Mouse (Mus musculus) midbrain, embryonic 11.5 days (tissue): ENCODE data around the gene Tenm4. TPM values are rescaled to one million over a fixed set of nuclear protein-coding genes. Genes with fewer than 3 reads are reported as not detected.

Source experiments
- ATAC-seq: fragments of 200-750 bp; cut with Nextera tagmentation; 2 replicates; pipeline ENCODE4 v1.8.0; 2017; ENCODE audit warnings: moderate TSS enrichment, moderate library complexity; ENCODE audit not compliant: low FRiP score
- DNase-seq: peaks from one replicate; pipeline ENCODE4 v3.0.0; 2015; ENCODE audit warnings: low spot score; ENCODE audit errors: missing footprints
- H3K27ac ChIP-seq: fragments of 300-500 bp; sonication (generic); 2 replicates; pipeline ENCODE4 v1.5.1; 2014; ENCODE audit warnings: low read depth, low read length
- H3K27me3 ChIP-seq: fragments of 300-500 bp; sonication (generic); 2 replicates; pipeline ENCODE4 v1.6.1; 2014; ENCODE audit warnings: mild to moderate bottlenecking, low read length, moderate library complexity, mixed read lengths; ENCODE audit not compliant: control insufficient read depth, insufficient read depth
- H3K36me3 ChIP-seq: fragments of 300-500 bp; sonication (generic); 2 replicates; pipeline ENCODE4 v1.6.1; 2014; ENCODE audit warnings: mild to moderate bottlenecking, low read length, moderate library complexity, mixed read lengths; ENCODE audit not compliant: control insufficient read depth, insufficient read depth
- H3K4me1 ChIP-seq: fragments of 300-500 bp; sonication (generic); 2 replicates; pipeline ENCODE4 v1.6.1; 2014; ENCODE audit warnings: low read length; ENCODE audit not compliant: control insufficient read depth, insufficient read depth
- H3K4me2 ChIP-seq: fragments of 300-500 bp; sonication (generic); 2 replicates; pipeline ENCODE4 v1.6.1; 2014; ENCODE audit warnings: mild to moderate bottlenecking, moderate library complexity
- H3K4me3 ChIP-seq: fragments of 300-500 bp; sonication (generic); 2 replicates; pipeline ENCODE4 v1.5.1; 2014; ENCODE audit warnings: low read depth, low read length
- H3K9ac ChIP-seq: fragments of 300-500 bp; sonication (generic); 2 replicates; pipeline ENCODE4 v1.6.1; 2014; ENCODE audit warnings: low read length
- H3K9me3 ChIP-seq: fragments of 300-500 bp; sonication (generic); 2 replicates; pipeline ENCODE4 v1.6.1; 2016; ENCODE audit warnings: low read length; ENCODE audit not compliant: control insufficient read depth
- WGBS: fragments of 180-500 bp; shearing (Covaris S2); extraction: QIAGEN DNeasy Blood & Tissue Kit; methylation state at CpG from one replicate; pipeline ENCODE4 v1.1.7; 2014; 5-methylcytosine and 5-hydroxymethylcytosine counted together
- polyA plus RNA-seq: library from polyadenylated mRNA; unstranded; fragments of >200 nt; fragmentation: Nextera tagmentation; extraction: Ambion mirVana; gene quantifications from 2 replicates; pipeline ENCODE4 v1.2.1, GENCODE M21; 2014

The Tenm4 gene
- polyA plus RNA-seq, 1 experiment from 2014 or later, result 24.8 TPM

GRCm38 (mm10) chr7:96531954-96532737 is 361.1 kb downstream of the Tenm4 start:
- no peak overlapping the region for H3K27ac ChIP-seq
- no peaks in the 10 kb centered on the region for H3K27me3 ChIP-seq

GRCm38 (mm10) chr7:96532804-96533400 is 361.9 kb downstream of the Tenm4 start:
- 82% methylated on average over 5 of the region's 5 CpGs for WGBS
- Histone ChIP-seq H3K9me3 (no peaks in the 10 kb centered on the region), H3K4me1 (0 out of 2 replicates have a peak, but pooled peaks cover 3% of the 10 kb centered on the region), H3K36me3 (no peaks in the 10 kb centered on the region), H3K4me3 (no peak overlapping the region), H3K27ac (no peak overlapping the region), H3K9ac (no peak overlapping the region), H3K27me3 (no peaks in the 10 kb centered on the region), H3K4me2 (no peak overlapping the region)
- no peak for ATAC-seq
- DNase-seq, result no peak

More at GRCm38 (mm10) chr7:96531954-96532737, 361.1 kb downstream of the Tenm4 start:
- Histone ChIP-seq H3K36me3 (no peaks in the 10 kb centered on the region), H3K4me1 (0 out of 2 replicates have a peak, but pooled peaks cover 3% of the 10 kb centered on the region), H3K9ac (no peak overlapping the region), H3K4me3 (no peak overlapping the region), H3K9me3 (no peaks in the 10 kb centered on the region), H3K4me2 (no peak overlapping the region)
- WGBS, result 49% methylated on average over 5 of the region's 5 CpGs
- no peak for ATAC-seq
- DNase-seq, result no peak

- DNase-seq, result no peak
- Histone ChIP-seq H3K36me3 (no peaks in the 10 kb centered on the region), H3K27ac (no peak overlapping the region), H3K4me1 (0 out of 2 replicates have a peak, but pooled peaks cover 3% of the 10 kb centered on the region), H3K9ac (no peak overlapping the region), H3K9me3 (no peaks in the 10 kb centered on the region), H3K4me3 (no peak overlapping the region), H3K27me3 (no peaks in the 10 kb centered on the region), H3K4me2 (no peak overlapping the region)
- ATAC-seq, result no peak
- 51% methylated on average over 9 of the region's 9 CpGs for WGBS
Measured at GRCm38 (mm10) chr7:96536313-96536880, 365.4 kb downstream of the Tenm4 start.

- WGBS, result 88% methylated on average over 4 of the region's 4 CpGs
- Histone ChIP-seq H3K27me3 (no peaks in the 10 kb centered on the region), H3K27ac (no peak overlapping the region), H3K4me2 (no peak overlapping the region), H3K4me3 (no peak overlapping the region), H3K9ac (no peak overlapping the region), H3K9me3 (no peaks in the 10 kb centered on the region), H3K4me1 (0 out of 2 replicates have a peak, but pooled peaks cover 3% of the 10 kb centered on the region), H3K36me3 (no peaks in the 10 kb centered on the region)
- ATAC-seq (no peak), DNase-seq (no peak)
Measured at GRCm38 (mm10) chr7:96539248-96540034, 368.4 kb downstream of the Tenm4 start.

GRCm38 (mm10) chr7:96540458-96541096 is 369.5 kb downstream of the Tenm4 start:
- H3K4me1 ChIP-seq, result 0 out of 2 replicates have a peak, but pooled peaks cover 3% of the 10 kb centered on the region
- H3K27me3 ChIP-seq, result no peaks in the 10 kb centered on the region; the same call in 1 of the 2 replicates
- WGBS, result 77% methylated on average over 7 of the region's 7 CpGs
- no peaks in the 10 kb centered on the region for H3K9me3 ChIP-seq
- no peak overlapping the region for H3K27ac ChIP-seq
- no peaks in the 10 kb centered on the region for H3K36me3 ChIP-seq
- ATAC-seq (no peak), DNase-seq (no peak)
- no peak overlapping the region for H3K9ac ChIP-seq
- no peak overlapping the region for H3K4me2 ChIP-seq
- H3K4me3 ChIP-seq, result no peak overlapping the region

- Histone ChIP-seq H3K4me2 (no peak overlapping the region), H3K27me3 (no peaks in the 10 kb centered on the region; the same call in 1 of the 2 replicates), H3K27ac (no peak overlapping the region), H3K4me3 (no peak overlapping the region), H3K9me3 (no peaks in the 10 kb centered on the region), H3K9ac (no peak overlapping the region), H3K36me3 (no peaks in the 10 kb centered on the region), H3K4me1 (no peaks in the 10 kb centered on the region)
- ATAC-seq (no peak), DNase-seq (no peak)
- WGBS, result 73% methylated on average over 5 of the region's 5 CpGs
Measured at GRCm38 (mm10) chr7:96545979-96546378, 374.9 kb downstream of the Tenm4 start.

GRCm38 (mm10) chr7:96551809-96552208 is 380.8 kb downstream of the Tenm4 start:
- DNase-seq, result no peak

GRCm38 (mm10) chr7:96552292-96552860 is 381.3 kb downstream of the Tenm4 start:
- DNase-seq (no peak), ATAC-seq (no peak)
- peaks cover 12% of the 10 kb centered on the region for H3K4me1 ChIP-seq
- no peak overlapping the region for H3K4me3 ChIP-seq
- WGBS, result 65% methylated on average over 7 of the region's 7 CpGs
- H3K27me3 ChIP-seq, result no peaks in the 10 kb centered on the region
- no peak overlapping the region for H3K27ac ChIP-seq
- no peak overlapping the region for H3K4me2 ChIP-seq
- no peaks in the 10 kb centered on the region for H3K9me3 ChIP-seq
- H3K36me3 ChIP-seq, result no peaks in the 10 kb centered on the region; the same call in 1 of the 2 replicates
- H3K9ac ChIP-seq, result no peak overlapping the region

More at GRCm38 (mm10) chr7:96551809-96552208, 380.8 kb downstream of the Tenm4 start:
- Histone ChIP-seq H3K27ac (no peak overlapping the region), H3K36me3 (no peaks in the 10 kb centered on the region; the same call in 1 of the 2 replicates), H3K27me3 (no peaks in the 10 kb centered on the region), H3K4me3 (no peak overlapping the region), H3K9ac (no peak overlapping the region), H3K4me2 (no peak overlapping the region), H3K4me1 (peaks cover 12% of the 10 kb centered on the region), H3K9me3 (no peaks in the 10 kb centered on the region)
- WGBS, result 76% methylated on average over 4 of the region's 4 CpGs
- no peak for ATAC-seq
